Comparison of ENCODE assay signal across 11 mouse cellular contexts in genomic region chr7:127009307-127010085, GRCm38 (mm10). TPM values are rescaled to one million over a fixed set of nuclear protein-coding genes. Genes with fewer than 3 reads are reported as not detected.
DNase-seq lines count a peak whose midpoint lies in the region; ATAC-seq and TF ChIP-seq lines count a peak whose summit lies in the region.
"Had no signal": no experiment of that assay in that cellular context is flagged by ENCODE, and none has a peak within 500 bp of the region (broad histone marks: within the 10 kb centered on the region; RNA-seq: fewer than 3 reads in every experiment).

No protein-coding gene starts in this region.

- H3K4me2 ChIP-seq in limb, embryonic 12.5 days: no peak overlapping the region
- H3K4me2 ChIP-seq: embryonic facial prominence, embryonic 12.5 days had no signal

- no peak overlapping the region for H3K4me3 ChIP-seq in kidney, adult 2 months (ENCODE audit: insufficient read depth, low read depth, low read length)
- H3K4me3 ChIP-seq in MEL (ENCODE audit: control insufficient read depth in 1 of 2, insufficient read depth in 1 of 2, low read depth in 2 of 2, low read length in 2 of 2): no peak overlapping the region
- H3K4me3 ChIP-seq in limb, embryonic 12.5 days (replicated peaks): no peak overlapping the region
- H3K4me3 ChIP-seq: embryonic facial prominence, embryonic 12.5 days had no signal

- no peak for TF ChIP-seq POLR2A in kidney, adult 2 months (IDR thresholded peaks at IDR 0.05; ENCODE audit: low read depth, low read length)
- TF ChIP-seq POLR2A in MEL (IDR thresholded peaks at IDR 0.05; ENCODE audit: control insufficient read depth in 1 of 2, insufficient read depth in 1 of 2, low read depth in 1 of 2, low read length in 2 of 2, poor library complexity in 1 of 2): no peak

- WGBS in kidney, adult 2 months: 65% methylated on average over 17 of the region's 17 CpGs
- WGBS in limb, embryonic 12.5 days: 83% methylated on average over 17 of the region's 17 CpGs

- peaks cover 8% of the 10 kb centered on the region; the same call in 1 of the 2 replicates for H3K4me1 ChIP-seq in kidney, adult 2 months (ENCODE audit: control insufficient read depth, insufficient read depth, low read length)
- peaks cover 10 to 33% of the 10 kb centered on the region in 2 experiments for H3K4me1 ChIP-seq in MEL (ENCODE audit: control insufficient read depth in 1 of 2, insufficient read depth in 2 of 2, low read length in 2 of 2)
- H3K4me1 ChIP-seq in limb, embryonic 12.5 days (replicated peaks): peaks cover 6% of the 10 kb centered on the region

- TF ChIP-seq EP300 in MEL (IDR thresholded peaks at IDR 0.05; ENCODE audit: low read depth in 1 of 2, low read length in 2 of 2): no peak

- H3K9me3 ChIP-seq in MEL (replicated peaks; ENCODE audit: insufficient read depth, low read length): no peaks in the 10 kb centered on the region
- no peaks in the 10 kb centered on the region for H3K9me3 ChIP-seq in limb, embryonic 12.5 days
- H3K9me3 ChIP-seq: embryonic facial prominence, embryonic 12.5 days had no signal

- TF ChIP-seq CTCF in kidney, adult 2 months (conservative IDR thresholded peaks at IDR 0.05; ENCODE audit: insufficient read depth, insufficient read length, low read depth, low read length): no peak
- TF ChIP-seq CTCF in MEL (IDR thresholded peaks at IDR 0.05 in 2 of 3, conservative IDR thresholded peaks at IDR 0.05 in 1 of 3; ENCODE audit: control insufficient read depth in 1 of 3, insufficient read depth in 1 of 3, low read depth in 2 of 3, low read length in 3 of 3, poor library complexity in 1 of 3, severe bottlenecking in 1 of 3): no peak

- no peak for TF ChIP-seq RAD21 in MEL (IDR thresholded peaks at IDR 0.05; ENCODE audit: low read depth, low read length)

- H3K27me3 ChIP-seq in kidney, adult 2 months (replicated peaks; ENCODE audit: control insufficient read depth, insufficient read depth, low read length): no peaks in the 10 kb centered on the region
- no peaks in the 10 kb centered on the region for H3K27me3 ChIP-seq in MEL (ENCODE audit: control insufficient read depth in 1 of 2, insufficient read depth in 2 of 2, low read length in 2 of 2)
- no peaks in the 10 kb centered on the region for H3K27me3 ChIP-seq in limb, embryonic 12.5 days
- H3K27me3 ChIP-seq: embryonic facial prominence, embryonic 12.5 days; Patski had no signal

- DNase-seq in kidney, adult 2 months: no peak
- DNase-seq in kidney, postnatal 14 days: no peak
- no peak for DNase-seq in MEL (ENCODE audit: low read depth, low spot score)
- DNase-seq in cerebellum, postnatal 36 days: peak; percentile 66 to 67
- no peak for DNase-seq in c-Kit-positive CD71-positive TER-119-positive erythroid progenitor cells, embryonic 14.5 days (ENCODE audit: low spot score)
- DNase-seq in left cerebral cortex, adult 8-10 months (ENCODE audit: low spot score in 2 of 2): no peak
- DNase-seq in left cerebral cortex, postnatal 25 days (ENCODE audit: low spot score in 2 of 2): no peak

- ATAC-seq in limb, embryonic 12.5 days (ENCODE audit: insufficient number of reproducible peaks, insufficient read depth, low FRiP score, low TSS enrichment, low read depth): no peak
- ATAC-seq: Patski had no signal

- peaks cover 17% of the 10 kb centered on the region for H3K79me2 ChIP-seq in MEL (ENCODE audit: control insufficient read depth, insufficient read depth, low read length, poor library complexity)

- peak overlapping the region; percentile 66 for H3K27ac ChIP-seq in kidney, adult 2 months (ENCODE audit: insufficient read depth, low read depth, low read length)
- H3K27ac ChIP-seq in MEL (ENCODE audit: control insufficient read depth, low read depth, low read length): peak overlapping the region; percentile 91
- H3K27ac ChIP-seq in limb, embryonic 12.5 days: no peak overlapping the region

- intact Hi-C loops in left cerebral cortex, postnatal 25 days (cut with DNase I): no loop called here

- peak overlapping the region; percentile 68 for H3K9ac ChIP-seq in MEL (ENCODE audit: control insufficient read depth, low read depth, low read length, poor library complexity, severe bottlenecking)
- H3K9ac ChIP-seq in limb, embryonic 12.5 days (replicated peaks): 0 out of 2 replicates have a peak overlapping the region, but pooled peaks have one; percentile 4
- H3K9ac ChIP-seq: embryonic facial prominence, embryonic 12.5 days had no signal

- no peaks in the 10 kb centered on the region for H3K36me3 ChIP-seq in kidney, adult 2 months (ENCODE audit: control insufficient read depth, insufficient read depth, low read length)
- peaks cover 0 to 24% of the 10 kb centered on the region in 2 experiments; a peak in 2 of 4 replicates for H3K36me3 ChIP-seq in MEL (ENCODE audit: control insufficient read depth in 1 of 2, insufficient read depth in 2 of 2, low read length in 2 of 2)
- peaks cover 23% of the 10 kb centered on the region for H3K36me3 ChIP-seq in limb, embryonic 12.5 days

TF ChIP-seq in MEL, 35 proteins besides CTCF, POLR2A, EP300 and RAD21:
- TF ChIP-seq TAL1 (IDR thresholded peaks at IDR 0.05; ENCODE audit: low read length) (no peak), CHD2 (IDR thresholded peaks at IDR 0.05; ENCODE audit: low read length) (no peak), E2F4 (IDR thresholded peaks at IDR 0.05; ENCODE audit: borderline replicate concordance, low read depth, low read length) (no peak)

RNA-seq across cellular contexts. Expression of gene Mvp, which starts 4.9 kb away (rescaled TPM):
- 56.9 and 66.9 TPM in 2 replicates for polyA plus RNA-seq in kidney, adult 2 months (2012; rRNA removed)
- total RNA-seq in MEL (2012; rRNA removed): 19.4 and 19.8 TPM in 2 replicates
- 10 to 100 TPM in 1 of 2 experiments, not detected in 1; 20.6 TPM for polyA plus RNA-seq in MEL (2012; ENCODE audit: insufficient read depth in 1 of 2, insufficient read length in 2 of 2, low read depth in 1 of 2, low replicate concordance in 2 of 2, missing spikeins in 1 of 2)
- polyA plus RNA-seq in limb, embryonic 12.5 days (2016; fragmentation: Nextera tagmentation; extraction: Ambion mirVana): 4.1 and 4.6 TPM in 2 replicates
- total RNA-seq in left cerebral cortex, adult 8-10 months (2022): 10 to 100 TPM; 10.9 to 12.6 (median 12.0) TPM
- 1 to 10 TPM; 5.2 to 6.7 TPM for total RNA-seq in left cerebral cortex, postnatal 25 days (2021)

RNA-seq across cellular contexts. Expression of gene Pagr1b, which starts 6.8 kb away (rescaled TPM):
- 0.91 and 1.3 TPM in 2 replicates for polyA plus RNA-seq in kidney, adult 2 months (2012; rRNA removed)
- total RNA-seq in MEL (2012; rRNA removed): 0.39 TPM in 1 of 2 replicates, not detected in the other
- 1 to 10 TPM in 1 of 2 experiments, not detected in 1; 4.5 TPM for polyA plus RNA-seq in MEL (2012; ENCODE audit: insufficient read depth in 1 of 2, insufficient read length in 2 of 2, low read depth in 1 of 2, low replicate concordance in 2 of 2, missing spikeins in 1 of 2)
- 0.42 and 0.59 TPM in 2 replicates for polyA plus RNA-seq in limb, embryonic 12.5 days (2016; fragmentation: Nextera tagmentation; extraction: Ambion mirVana)
- total RNA-seq in left cerebral cortex, adult 8-10 months (2022): 1 to 10 TPM in 1 of 4 experiments, not detected in 3; 2.5 TPM
- total RNA-seq in left cerebral cortex, postnatal 25 days (2021): 1 to 10 TPM in 1 of 2 experiments, under 1 TPM in 1; 0.66 to 2.3 TPM
- total RNA-seq: layer of hippocampus, adult 8-10 months had no signal

RNA-seq across cellular contexts. Expression of gene Pagr1a, which starts 7.7 kb away (rescaled TPM):
- 2.8 and 17.6 TPM in 2 replicates for polyA plus RNA-seq in kidney, adult 2 months (2012; rRNA removed)
- total RNA-seq in MEL (2012; rRNA removed): 55.4 and 60.2 TPM in 2 replicates
- polyA plus RNA-seq in MEL (2012; ENCODE audit: insufficient read depth in 1 of 2, insufficient read length in 2 of 2, low read depth in 1 of 2, low replicate concordance in 2 of 2, missing spikeins in 1 of 2): 10 to 100 TPM in 1 of 2 experiments, not detected in 1; 85.9 TPM
- polyA plus RNA-seq in limb, embryonic 12.5 days (2016; fragmentation: Nextera tagmentation; extraction: Ambion mirVana): 33.0 and 34.4 TPM in 2 replicates
- 10 to 100 TPM; 13.2 to 34.8 (median 28.4) TPM for total RNA-seq in left cerebral cortex, adult 8-10 months (2022)
- 10 to 100 TPM; 22.5 to 23.9 TPM for total RNA-seq in left cerebral cortex, postnatal 25 days (2021)

RNA-seq across cellular contexts. Expression of gene Gm42742, which starts 11.4 kb away (rescaled TPM):
- 21.2 and 28.9 TPM in 2 replicates for polyA plus RNA-seq in kidney, adult 2 months (2012; rRNA removed)
- total RNA-seq in MEL (2012; rRNA removed): 13.8 and 20.5 TPM in 2 replicates
- 10 to 100 TPM in 1 of 2 experiments, not detected in 1; 27.2 TPM for polyA plus RNA-seq in MEL (2012; ENCODE audit: insufficient read depth in 1 of 2, insufficient read length in 2 of 2, low read depth in 1 of 2, low replicate concordance in 2 of 2, missing spikeins in 1 of 2)
- polyA plus RNA-seq in limb, embryonic 12.5 days (2016; fragmentation: Nextera tagmentation; extraction: Ambion mirVana): 73.7 and 81.2 TPM in 2 replicates
- 10 to 100 TPM; 35.5 to 49.5 (median 45.3) TPM for total RNA-seq in left cerebral cortex, adult 8-10 months (2022)
- total RNA-seq in left cerebral cortex, postnatal 25 days (2021): 10 to 100 TPM; 39.2 to 43.8 TPM

RNA-seq across cellular contexts. Expression of gene Prrt2, which starts 11.5 kb away (rescaled TPM):
- polyA plus RNA-seq in kidney, adult 2 months (2012; rRNA removed): 3.6 and 4.6 TPM in 2 replicates
- total RNA-seq in MEL (2012; rRNA removed): 0.12 and 0.13 TPM in 2 replicates
- 1 to 10 TPM in 1 of 2 experiments, not detected in 1; 1.4 TPM for polyA plus RNA-seq in MEL (2012; ENCODE audit: insufficient read depth in 1 of 2, insufficient read length in 2 of 2, low read depth in 1 of 2, low replicate concordance in 2 of 2, missing spikeins in 1 of 2)
- polyA plus RNA-seq in limb, embryonic 12.5 days (2016; fragmentation: Nextera tagmentation; extraction: Ambion mirVana): 3.1 and 6.4 TPM in 2 replicates
- 100 to 1,000 TPM; 191 to 225 (median 213) TPM for total RNA-seq in left cerebral cortex, adult 8-10 months (2022)
- 100 to 1,000 TPM; 191 to 195 TPM for total RNA-seq in left cerebral cortex, postnatal 25 days (2021)

Comparison
In these comparisons a context has a peak if more than half of its experiments do, and no peak if none do; other contexts are left out.
1. DNase-seq: peak in cerebellum, postnatal 36 days (2 of 2); none in kidney, adult 2 months (single experiment), kidney, postnatal 14 days (single experiment), MEL (single experiment), c-Kit-positive CD71-positive TER-119-positive erythroid progenitor cells, embryonic 14.5 days (single experiment), left cerebral cortex, adult 8-10 months (0 of 2) and left cerebral cortex, postnatal 25 days (0 of 2).